In the genomic region with DNA sequence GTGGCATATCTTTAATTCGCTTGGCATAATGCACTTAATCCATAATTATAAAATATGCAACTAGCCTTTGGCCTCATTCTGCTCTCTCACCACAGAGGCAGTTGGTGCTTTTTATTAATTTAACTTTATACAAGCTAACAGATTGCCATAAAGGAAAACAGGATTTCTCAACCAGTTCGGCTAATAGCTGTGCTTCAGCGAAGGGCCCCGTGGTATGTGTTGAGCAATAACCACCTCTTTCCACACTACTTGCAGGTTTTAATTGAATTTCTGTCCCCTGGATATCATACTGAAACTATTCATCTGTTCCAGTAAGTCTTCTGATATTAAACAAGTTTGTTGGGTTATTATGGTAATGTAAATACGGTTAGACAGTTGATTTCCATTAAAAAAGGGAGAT, we compare ENCODE assay signal across 27 mouse cellular contexts.
A peak's percentile ranks its signal among the peaks of the same experiment; 100 is the strongest.
DNase-seq lines count a peak whose midpoint lies in the region; ATAC-seq lines count a peak whose summit lies in the region.
"Had no signal": no experiment of that assay in that cellular context is flagged by ENCODE, and none has a peak within 500 bp of the region (broad histone marks: within the 10 kb centered on the region; RNA-seq: fewer than 3 reads in every experiment).

No protein-coding gene starts in this region.

- H3K27me3 ChIP-seq in lung, embryonic 16.5 days (ENCODE audit: control insufficient read depth, insufficient read depth, low read depth, low read length), result no peaks in the 10 kb centered on the region
- H3K27me3 ChIP-seq: forebrain, embryonic 13.5 days; heart, embryonic 15.5 days; liver, embryonic 15.5 days; midbrain, embryonic 15.5 days had no signal

- no peak overlapping the region for H3K9ac ChIP-seq in lung, embryonic 16.5 days (ENCODE audit: low read length)
- H3K9ac ChIP-seq: forebrain, embryonic 13.5 days; heart, embryonic 15.5 days; liver, embryonic 15.5 days; midbrain, embryonic 15.5 days had no signal

- H3K9me3 ChIP-seq in lung, embryonic 16.5 days (ENCODE audit: control insufficient read depth, low read length), result no peaks in the 10 kb centered on the region
- H3K9me3 ChIP-seq: forebrain, embryonic 13.5 days; heart, embryonic 10.5 days; heart, embryonic 15.5 days; liver, embryonic 15.5 days; midbrain, embryonic 10.5 days; midbrain, embryonic 15.5 days had no signal

- 74% methylated on average over 5 of the region's 5 CpGs for WGBS in lung, embryonic 16.5 days

- no peaks in the 10 kb centered on the region for H3K4me1 ChIP-seq in lung, embryonic 16.5 days (replicated peaks; ENCODE audit: control insufficient read depth, insufficient read depth, low read length)
- H3K4me1 ChIP-seq: heart, embryonic 15.5 days; liver, embryonic 15.5 days had no signal

- H3K4me3 ChIP-seq in lung, embryonic 16.5 days (ENCODE audit: low read length), result no peak overlapping the region
- H3K4me3 ChIP-seq: erythroblast, embryonic 14.5 days; forebrain, embryonic 13.5 days; heart, embryonic 10.5 days; heart, embryonic 15.5 days; liver, embryonic 15.5 days; midbrain, embryonic 10.5 days; midbrain, embryonic 15.5 days had no signal

- ATAC-seq in lung, embryonic 16.5 days (ENCODE audit: low read depth), result peak; percentile 51; the same call in 1 of the 2 replicates
- ATAC-seq in megakaryocyte-erythroid progenitor cell, adult 5-6 weeks (replicated peaks; ENCODE audit: low FRiP score, low TSS enrichment, poor library complexity, severe bottlenecking), result no peak
- ATAC-seq: intestine, postnatal 0 days; midbrain, embryonic 15.5 days had no signal

- DNase-seq in adrenal gland, postnatal 14 days, result peak; percentile 11
- no peak for DNase-seq in adrenal gland, adult 2 months
- DNase-seq in fat pad, adult 2 months (ENCODE audit: extremely low read depth, low read depth, low spot score), result peak; percentile 51
- peak; percentile 56 for DNase-seq in lung, postnatal 36 days
- DNase-seq in kidney, postnatal 25 days, result no peak
- DNase-seq in right cerebral cortex, postnatal 10 days (ENCODE audit: low spot score in 2 of 2), result no peak
- DNase-seq: adrenal gland, postnatal 36 days; cerebellum, adult 18-20 months; cerebellum, postnatal 10 days; gastrocnemius, postnatal 10 days; kidney, postnatal 14 days; retina, postnatal 1 day; spleen, adult 18-20 months; thymus, adult 18-20 months; thymus, postnatal 25 days had no signal

- H3K27ac ChIP-seq in lung, embryonic 16.5 days (ENCODE audit: low read length), result no peak overlapping the region
- H3K27ac ChIP-seq: forebrain, embryonic 13.5 days; heart, embryonic 10.5 days; heart, embryonic 15.5 days; liver, embryonic 15.5 days; midbrain, embryonic 10.5 days; stomach, postnatal 0 days had no signal

- H3K36me3 ChIP-seq in lung, embryonic 16.5 days (ENCODE audit: control insufficient read depth, insufficient read depth, low read length), result no peaks in the 10 kb centered on the region
- H3K36me3 ChIP-seq: G1E; heart, embryonic 10.5 days; heart, embryonic 15.5 days; liver, embryonic 15.5 days; midbrain, embryonic 10.5 days; midbrain, embryonic 15.5 days had no signal

- no peak overlapping the region for H3K4me2 ChIP-seq in lung, embryonic 16.5 days (ENCODE audit: low read depth, low read length)
- H3K4me2 ChIP-seq: forebrain, embryonic 13.5 days; heart, embryonic 15.5 days; liver, embryonic 15.5 days; midbrain, embryonic 15.5 days had no signal

Comparison
In these comparisons a context has a peak if more than half of its experiments do, and no peak if none do; other contexts are left out.
1. DNase-seq: peak in adrenal gland, postnatal 14 days (single experiment), fat pad, adult 2 months (single experiment) and lung, postnatal 36 days (single experiment); none in adrenal gland, adult 2 months (single experiment), kidney, postnatal 25 days (0 of 2) and right cerebral cortex, postnatal 10 days (0 of 2).